Mouse (Mus musculus): Measurements from ENCODE around the gene Pcsk4. TPM values are rescaled to one million over a fixed set of nuclear protein-coding genes. Genes with fewer than 3 reads are reported as not detected.
A peak's percentile ranks its signal among the peaks of the same experiment; 100 is the strongest.
"Not testable (repeated sequence)": the region's sequence is repeated elsewhere in the genome, so short reads cannot be mapped to it uniquely, and the experiment has no call there.

Gene Pcsk4
- total RNA-seq, 2 experiments from 2014 or later, result 1.0 to 1.7 TPM

DNA sequence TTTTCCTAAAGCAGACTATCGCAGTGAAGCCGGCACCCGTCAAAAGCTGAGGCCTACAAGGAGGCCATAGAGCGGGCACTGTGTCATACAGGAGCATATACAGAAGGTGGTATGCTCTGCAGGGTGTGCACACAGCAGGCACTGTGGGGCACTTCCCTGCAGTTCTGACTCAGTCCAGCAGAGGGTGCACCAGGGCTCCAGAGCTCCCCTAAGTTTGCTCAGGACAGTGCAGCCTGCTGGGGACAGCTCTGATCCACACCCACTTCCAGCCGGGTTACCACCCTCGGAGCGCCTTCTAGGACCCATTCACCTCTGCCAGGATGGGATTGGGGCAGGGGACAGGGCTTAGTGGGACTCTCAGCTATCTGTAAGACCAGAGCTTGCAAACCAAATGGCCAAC lies 21.0 kb upstream of the Pcsk4 start:
- DNase-seq, result peak; percentile 88 to 95
- intact Hi-C loops (cut with DNase I), result loop anchor here (1.0 kb wide), 1 partner anchor 24 kb away; no protein-coding TSS in a partner anchor

DNA sequence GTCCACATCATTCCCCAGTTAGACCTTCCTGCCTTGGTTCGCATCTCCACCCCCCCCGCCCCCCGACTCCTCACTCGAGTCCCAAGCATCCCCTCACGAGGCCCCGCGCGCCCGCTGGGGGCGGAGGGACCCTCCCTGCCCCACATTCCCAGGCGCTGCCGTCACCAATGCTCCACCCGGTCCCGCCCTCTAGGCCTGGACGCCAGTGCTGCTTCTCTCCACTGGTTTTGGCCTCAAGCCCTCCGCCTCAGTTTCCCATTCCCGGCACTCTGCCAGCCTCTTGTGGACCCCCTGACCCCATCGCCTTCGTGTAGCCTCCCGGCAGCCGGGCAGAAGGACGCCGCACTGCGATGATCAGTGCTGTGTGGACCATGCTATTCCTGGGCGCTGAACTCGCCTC lies 19.7 kb upstream of the Pcsk4 start:
- intact Hi-C loops (cut with DNase I), result loop anchor here (1.0 kb wide), 1 partner anchor 54 kb away; the partner anchor contains the start of gene Apc2
- DNase-seq, result peak in 1 of 2 experiments; percentile 55

DNA sequence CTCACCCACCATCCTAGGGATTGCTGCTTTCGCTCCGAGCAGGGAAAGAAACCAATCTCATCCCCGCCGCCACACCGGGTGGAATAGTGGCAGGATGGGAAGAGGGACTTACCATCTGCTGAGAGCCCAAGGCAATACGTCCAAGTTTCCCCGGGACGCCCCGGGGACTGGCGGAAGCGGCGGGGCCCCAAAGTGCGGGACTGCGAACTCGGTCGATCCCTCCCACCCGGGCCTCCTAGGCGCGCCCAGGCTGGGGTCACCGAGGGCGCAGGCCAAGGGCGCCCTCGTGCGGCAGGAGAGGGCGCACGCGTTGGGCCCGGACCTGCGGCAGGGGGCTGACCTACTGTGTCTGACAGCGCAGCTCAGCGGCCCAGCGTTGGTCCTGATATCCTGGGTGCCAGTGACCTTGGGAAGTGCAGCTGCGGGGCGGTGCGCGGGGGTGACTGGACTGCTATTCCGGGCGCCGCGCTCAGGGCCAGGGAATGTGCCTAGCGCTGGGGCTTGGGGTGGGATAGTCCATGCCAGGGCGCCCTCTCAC lies 19.0 kb upstream of the Pcsk4 start, which contains the start of gene Adamtsl5:
Gene Adamtsl5 (minus strand): TSS at position 169 of the 538 bp plus-strand sequence.
- intact Hi-C loops (cut with DNase I), result loop anchor here (1.0 kb wide), 1 partner anchor 53 kb away; the partner anchor contains the start of gene Apc2
- DNase-seq, result peak; percentile 85 to 86

DNA sequence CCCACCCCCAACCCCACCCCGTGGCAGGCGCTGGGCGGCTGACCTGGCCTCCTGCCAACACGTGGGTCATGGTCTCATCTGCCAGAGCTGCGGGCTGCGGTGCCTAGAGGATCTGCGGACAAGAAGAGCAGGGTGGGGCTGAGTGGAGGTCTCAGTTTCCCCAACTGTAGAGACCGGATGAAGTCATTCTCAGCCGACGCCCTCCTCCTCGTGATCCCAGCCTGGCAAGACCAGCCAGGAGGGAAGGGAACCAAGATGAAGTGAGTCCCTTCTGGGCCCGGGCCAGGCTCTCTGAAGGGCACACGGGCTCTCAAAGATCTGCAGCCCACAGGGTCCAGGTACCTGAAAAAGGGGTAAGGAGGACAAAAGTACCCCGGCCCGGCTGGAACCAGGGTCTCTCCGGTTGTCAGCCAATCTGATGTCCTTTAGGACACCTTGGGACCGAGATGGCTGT lies 18.2 kb upstream of the Pcsk4 start:
- DNase-seq, result peak; percentile 47 to 50
- intact Hi-C loops (cut with DNase I), result no loop called here

DNA sequence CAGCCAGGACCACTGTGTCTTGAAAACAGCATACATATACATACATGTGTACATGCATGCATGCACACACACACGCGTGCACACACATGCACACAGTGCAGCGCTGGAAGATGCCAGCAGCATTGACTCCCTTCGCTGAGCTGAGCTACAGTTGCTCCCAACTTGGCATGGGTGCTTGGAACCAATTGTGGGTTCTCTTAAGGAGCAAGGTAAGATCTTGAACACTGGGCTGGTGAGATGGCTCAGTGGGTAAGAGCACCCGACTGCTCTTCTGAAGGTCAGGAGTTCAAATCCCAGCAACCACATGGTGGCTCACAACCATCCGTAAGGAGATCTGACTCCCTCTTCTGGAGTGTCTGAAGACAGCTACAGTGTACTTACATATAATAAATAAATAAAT lies 16.6 kb upstream of the Pcsk4 start:
- DNase-seq; intact Hi-C loops (cut with DNase I): not testable (repeated sequence)

DNA sequence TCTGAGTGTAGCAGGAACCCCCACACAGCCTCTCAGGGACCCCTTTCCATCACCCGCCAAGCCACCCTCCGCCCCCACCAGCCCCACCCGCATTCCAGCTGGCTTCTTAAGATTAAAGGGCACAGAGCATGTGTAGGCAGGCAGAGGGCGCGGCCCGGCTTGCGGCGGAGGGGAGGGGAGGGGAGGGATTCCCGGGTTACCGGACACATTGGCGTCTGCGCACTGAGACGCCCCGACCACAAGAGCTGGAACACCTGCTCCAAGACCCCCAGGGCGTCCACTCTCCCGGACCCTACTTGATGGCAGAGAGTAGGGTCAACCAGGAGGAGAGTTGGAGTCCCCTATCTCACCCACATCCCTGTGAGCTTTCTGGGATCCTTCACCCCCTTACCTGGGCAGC lies 15.8 kb upstream of the Pcsk4 start:
- intact Hi-C loops (cut with DNase I), result no loop called here

DNA sequence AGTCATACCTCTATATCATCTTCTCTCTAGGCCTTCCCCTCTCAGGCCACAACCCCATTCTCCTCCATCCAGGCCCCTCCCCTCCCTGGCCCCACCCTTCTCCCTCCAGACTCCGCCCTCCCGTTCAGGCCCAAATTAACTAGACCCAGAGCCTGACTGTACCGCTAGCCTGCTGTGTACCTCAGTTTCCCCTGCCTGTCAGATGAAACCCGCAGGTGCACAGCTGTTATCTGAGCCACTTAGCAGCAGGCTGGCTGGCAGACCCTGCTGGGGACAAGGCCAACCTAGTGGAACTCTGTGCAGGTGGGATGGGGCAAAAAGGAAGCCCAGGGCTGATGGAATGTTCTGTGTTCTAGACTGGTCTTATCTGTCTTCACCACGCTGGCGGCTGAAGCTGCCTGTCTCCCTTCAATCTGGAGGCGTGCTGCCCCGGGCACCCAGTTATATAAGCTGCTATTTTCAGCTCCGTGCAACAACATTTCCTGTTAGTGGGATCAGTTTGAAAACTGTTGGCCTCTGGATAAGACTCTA lies 14.9 kb upstream of the Pcsk4 start:
- DNase-seq, result no peak
- intact Hi-C loops (cut with DNase I), result loop anchor here (5.0 kb wide), 1 partner anchor 167 kb away; the partner anchor contains the start of gene Efna2

More for the DNA sequence above, 15.8 kb upstream of the Pcsk4 start:
- no peak for DNase-seq

DNA sequence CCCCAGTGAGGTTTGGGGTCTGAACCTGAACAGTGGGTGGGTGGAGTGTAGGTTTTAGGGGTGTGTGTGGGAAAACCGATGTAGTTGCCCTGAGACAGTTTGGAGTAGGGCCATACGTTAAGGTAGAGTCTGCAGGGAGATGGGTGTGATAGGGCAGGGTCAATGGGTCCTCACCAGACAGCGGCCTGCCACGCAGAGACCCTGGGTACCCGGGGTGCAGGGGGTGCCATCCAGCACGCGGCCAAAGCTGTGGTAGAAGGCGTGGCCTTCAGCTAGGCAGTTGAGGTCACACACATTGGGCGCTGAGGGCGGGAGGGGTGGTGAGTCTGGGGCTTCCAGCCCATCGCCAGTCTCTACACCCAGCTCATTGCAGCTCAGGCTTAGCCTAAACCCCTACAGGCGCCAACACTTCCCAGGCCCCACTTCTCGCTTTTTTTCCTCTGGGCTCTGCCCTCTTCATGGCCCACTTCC lies 14.2 kb upstream of the Pcsk4 start:
- intact Hi-C loops (cut with DNase I), result loop anchor here (5.0 kb wide), 1 partner anchor 166 kb away; the partner anchor contains the start of gene Efna2
- DNase-seq, result no peak

DNA sequence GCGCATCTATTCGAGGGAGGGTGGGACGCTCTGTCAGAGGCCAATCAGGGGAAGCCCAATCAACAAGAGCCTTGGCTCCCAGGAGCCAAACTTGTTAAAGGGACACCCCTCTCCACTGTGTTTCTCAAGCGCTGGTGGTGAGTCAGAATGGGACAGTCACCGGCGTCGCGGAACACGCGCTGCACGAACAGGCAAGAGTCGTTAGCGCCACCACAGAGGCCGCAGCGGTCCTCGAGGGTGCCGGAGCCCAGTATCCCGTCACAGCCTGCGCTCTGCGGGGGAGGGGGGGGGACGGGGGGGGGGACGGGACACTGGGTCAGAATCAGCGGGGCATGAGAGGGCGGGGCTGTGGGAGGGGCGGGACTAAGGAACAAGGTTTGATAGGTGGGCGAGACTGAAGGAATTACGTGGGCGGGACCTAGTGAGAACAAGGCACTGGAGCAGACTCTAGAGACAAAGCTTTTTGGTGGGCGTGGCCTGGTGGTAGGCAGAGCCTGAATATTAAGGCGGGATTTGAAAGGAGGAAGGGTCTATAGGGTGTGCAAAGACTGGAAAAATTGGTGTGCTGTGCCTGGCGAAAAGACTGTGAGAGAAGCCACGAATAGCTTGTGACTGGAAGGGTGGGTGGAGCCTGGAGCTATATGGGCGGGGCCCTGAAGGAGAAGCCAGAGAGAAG lies 13.6 kb upstream of the Pcsk4 start:
- intact Hi-C loops (cut with DNase I), result loop anchor here (5.0 kb wide), 1 partner anchor 166 kb away; the partner anchor contains the start of gene Efna2
- peak in 1 of 2 experiments; percentile 46 for DNase-seq

DNA sequence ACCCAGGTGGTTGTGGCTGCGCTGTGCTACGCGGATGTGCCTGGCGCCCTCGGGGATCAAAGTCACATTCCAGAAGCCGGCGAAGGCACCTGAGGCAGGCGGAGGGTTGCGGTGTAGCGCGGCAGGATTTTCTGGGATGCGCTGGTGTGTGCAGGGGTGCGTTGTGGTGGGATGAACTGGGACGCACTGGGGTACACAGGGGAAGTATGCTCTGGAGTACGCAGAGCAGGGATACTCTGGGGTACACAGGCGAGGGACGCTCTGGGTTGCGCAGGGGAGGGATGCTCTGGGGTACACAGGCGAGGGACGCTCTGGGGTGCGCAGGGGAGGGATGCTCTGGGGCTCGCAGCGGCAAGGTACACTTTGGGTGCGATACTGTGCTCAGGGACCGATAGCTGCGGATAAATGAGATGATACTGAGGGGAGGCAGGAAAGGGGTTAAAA lies 13.0 kb upstream of the Pcsk4 start:
- intact Hi-C loops (cut with DNase I), result loop anchor here (5.0 kb wide), 1 partner anchor 165 kb away; the partner anchor contains the start of gene Efna2
- no peak for DNase-seq

DNA sequence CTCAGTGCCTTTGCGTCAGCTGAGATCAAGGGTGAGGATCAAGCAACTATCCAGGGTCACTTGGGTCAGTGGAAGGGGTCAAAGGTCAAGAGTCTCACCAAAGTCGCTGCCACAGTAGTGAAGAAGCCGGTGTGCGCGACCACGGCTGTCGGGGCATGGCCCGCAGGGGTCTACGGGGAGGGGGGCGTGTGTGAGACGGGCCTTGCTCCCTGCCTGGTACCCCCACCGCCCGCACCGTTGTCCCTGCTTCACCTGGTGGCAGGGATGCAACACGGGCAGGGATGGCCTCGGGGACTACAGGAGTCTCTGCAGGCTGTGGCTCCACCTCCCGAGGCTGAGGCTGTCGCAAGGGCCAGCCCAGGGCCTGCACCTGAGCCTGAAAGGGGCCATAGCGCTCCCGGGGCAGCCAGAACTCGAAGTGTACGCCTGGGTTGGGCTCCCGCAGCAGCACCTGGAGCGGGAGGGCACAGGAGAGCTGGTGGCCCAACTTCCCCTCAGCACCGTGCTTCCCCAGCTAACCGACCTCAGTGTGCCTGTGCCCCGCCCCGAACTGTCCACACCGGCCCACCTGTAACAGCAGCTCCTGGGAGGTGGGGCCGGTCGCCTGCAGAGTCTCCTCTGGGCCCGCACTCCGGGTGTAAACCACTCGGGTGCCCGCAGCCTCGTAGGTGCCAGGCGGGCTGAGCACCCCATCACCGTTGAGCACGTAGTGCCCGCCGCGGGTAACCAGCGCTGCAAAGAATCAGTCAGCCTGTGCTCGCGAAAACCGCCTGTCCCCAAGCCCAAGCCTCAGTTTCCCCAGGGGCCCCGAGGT lies 12.4 kb upstream of the Pcsk4 start:
- intact Hi-C loops (cut with DNase I), result loop anchor here (5.0 kb wide), 1 partner anchor 164 kb away; the partner anchor contains the start of gene Efna2
- DNase-seq, result no peak

DNA sequence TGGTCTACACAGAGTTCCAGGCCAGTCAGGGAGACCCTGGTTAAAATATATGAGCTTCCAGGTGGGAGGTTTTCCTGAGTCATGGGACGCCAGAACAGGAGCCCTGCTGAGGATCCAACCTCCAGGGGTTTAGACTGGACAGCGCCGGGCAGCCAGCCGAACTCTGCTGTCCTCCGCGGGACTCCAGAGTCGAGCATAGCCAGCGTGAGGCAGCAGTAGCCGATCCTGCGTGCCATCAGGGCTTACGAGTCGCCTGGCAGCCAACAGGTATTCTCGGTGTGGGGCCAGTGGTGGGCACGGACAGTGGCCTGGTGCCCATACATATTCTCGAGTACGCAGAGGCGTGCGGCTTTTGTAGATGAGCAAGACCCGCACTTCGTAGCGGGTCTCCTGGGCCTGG lies 11.7 kb upstream of the Pcsk4 start:
- intact Hi-C loops (cut with DNase I), result loop anchor here (5.0 kb wide), 1 partner anchor 164 kb away; the partner anchor contains the start of gene Efna2
- DNase-seq, result no peak

DNA sequence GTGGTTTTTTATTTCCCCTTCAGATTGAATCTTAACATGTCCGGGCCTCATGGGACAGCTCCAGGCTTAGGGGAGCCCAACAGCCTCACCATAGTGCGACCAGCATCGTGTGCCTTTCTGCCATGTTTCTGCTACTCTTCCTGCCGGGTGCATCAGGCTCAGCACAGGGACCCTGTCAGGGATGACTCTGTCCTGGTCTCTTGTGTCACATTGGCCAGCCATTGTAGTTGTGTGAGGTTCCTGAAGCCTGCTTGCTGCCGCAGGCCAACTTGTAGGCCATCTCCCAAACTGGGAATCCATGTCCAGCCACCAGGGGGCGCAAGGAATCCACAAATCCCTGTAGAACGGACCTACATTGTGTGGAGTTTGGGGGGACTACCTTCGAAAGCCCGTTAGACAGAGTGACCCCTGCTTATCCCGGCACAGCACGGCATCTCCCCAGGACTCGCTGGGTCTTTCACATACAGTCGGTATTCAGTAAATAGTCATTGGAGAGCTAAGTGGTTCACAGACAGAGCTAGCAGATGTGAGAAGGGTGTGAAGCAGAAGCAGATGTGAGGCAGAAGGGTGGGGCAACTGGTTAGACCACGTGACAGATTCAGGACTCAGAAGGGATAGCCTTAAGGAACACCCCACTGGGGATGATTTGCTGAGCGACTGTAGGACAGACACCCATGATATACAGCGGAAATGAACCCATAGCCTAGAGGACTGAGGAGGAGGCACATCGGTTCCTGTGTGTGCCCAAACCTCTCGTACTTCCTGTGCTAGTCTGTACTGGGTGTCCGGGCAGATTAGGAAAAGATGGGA lies 10.8 kb upstream of the Pcsk4 start:
- intact Hi-C loops (cut with DNase I), result loop anchor here (1.0 to 5.0 kb wide), 2 partner anchors 34 to 163 kb away; partner anchors contain the start of gene Efna2
- DNase-seq, result peak; percentile 86 to 92

DNA sequence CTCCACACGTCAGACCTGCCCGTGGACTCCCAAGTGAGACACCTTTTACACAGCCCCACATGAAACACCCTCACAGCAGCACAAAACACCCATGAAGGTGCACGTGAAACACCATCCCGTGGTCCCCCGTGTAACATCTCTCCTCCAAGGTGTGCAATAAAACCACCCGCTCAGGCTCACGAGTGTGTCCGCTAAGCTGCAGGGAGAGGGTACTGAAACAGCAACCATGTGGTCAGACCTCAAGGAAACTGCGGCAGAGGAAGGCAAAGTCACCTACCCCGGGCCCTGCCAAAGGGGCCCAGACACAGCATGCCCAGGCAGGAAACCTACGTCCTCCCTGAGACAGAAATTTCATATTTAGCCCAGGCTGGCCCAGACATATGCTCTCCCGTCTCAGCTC lies 7.0 kb upstream of the Pcsk4 start:
- DNase-seq, result no peak
- intact Hi-C loops (cut with DNase I), result no loop called here

DNA sequence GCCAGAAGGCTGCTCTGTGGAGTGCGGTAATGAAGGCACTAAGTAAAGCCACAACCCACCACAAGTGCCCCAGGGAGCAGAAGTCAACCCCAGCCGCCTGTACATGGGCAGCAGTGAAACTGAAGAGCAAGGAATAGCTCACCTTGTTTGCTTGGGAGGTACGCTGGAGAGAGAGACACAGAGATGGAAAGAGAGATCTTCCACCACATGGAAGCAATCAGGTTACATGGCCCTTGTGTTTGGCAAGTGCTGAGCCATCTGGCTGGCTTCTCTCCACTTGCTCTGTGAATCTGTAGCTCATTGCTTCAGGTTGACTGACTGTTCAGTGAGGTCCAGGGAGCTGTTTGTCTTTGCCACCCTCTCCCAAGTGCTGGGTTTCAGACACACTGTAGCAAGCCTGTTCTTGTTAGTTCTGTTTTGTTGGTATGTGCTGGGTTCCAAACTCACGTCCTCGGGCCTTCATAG lies 3.3 kb upstream of the Pcsk4 start:
- intact Hi-C loops (cut with DNase I), result no loop called here
- DNase-seq, result no peak

DNA sequence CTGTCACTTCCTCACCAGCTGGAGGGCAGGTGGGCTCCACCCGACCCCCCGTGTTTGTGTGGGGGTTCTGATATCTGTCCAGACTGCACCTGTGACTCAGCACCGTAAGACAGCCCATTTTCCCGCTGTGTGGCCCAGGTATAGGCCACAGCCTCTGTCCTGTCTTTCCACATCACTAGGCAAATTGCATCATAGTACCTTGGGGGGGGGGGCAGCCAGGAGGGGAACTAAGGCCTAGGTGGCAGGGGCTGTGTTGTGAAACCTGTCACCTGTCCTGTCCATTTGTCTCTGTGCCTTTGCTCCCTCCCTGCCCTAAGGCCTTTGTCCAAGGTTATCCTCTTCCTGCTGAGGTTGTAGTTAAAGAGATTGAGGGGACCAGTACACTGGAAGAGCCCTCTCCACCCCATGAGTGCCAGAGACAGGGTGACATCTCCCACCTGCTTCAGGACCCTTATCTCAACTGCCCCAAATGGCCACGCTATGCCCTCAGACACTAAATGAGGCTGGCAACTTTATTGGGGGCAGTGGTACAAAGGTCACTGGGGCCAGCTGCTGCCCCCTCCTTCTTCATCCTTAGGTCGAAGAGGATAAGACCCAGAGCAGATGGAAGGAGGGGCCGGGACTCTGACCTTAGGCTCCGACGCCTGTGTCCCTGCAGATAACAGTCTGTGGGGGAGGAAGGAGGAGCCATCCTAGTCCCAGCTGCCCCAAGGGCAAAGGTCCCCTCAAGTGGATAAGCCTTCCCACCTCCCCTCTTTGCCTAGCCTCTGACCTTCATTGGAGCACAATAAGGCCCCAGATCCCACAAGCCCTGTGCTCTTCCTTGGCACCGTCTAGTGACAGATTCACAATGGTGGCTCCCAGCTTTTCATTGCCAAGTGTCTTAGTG lies 2.6 kb upstream of the Pcsk4 start:
- no peak for DNase-seq

DNA sequence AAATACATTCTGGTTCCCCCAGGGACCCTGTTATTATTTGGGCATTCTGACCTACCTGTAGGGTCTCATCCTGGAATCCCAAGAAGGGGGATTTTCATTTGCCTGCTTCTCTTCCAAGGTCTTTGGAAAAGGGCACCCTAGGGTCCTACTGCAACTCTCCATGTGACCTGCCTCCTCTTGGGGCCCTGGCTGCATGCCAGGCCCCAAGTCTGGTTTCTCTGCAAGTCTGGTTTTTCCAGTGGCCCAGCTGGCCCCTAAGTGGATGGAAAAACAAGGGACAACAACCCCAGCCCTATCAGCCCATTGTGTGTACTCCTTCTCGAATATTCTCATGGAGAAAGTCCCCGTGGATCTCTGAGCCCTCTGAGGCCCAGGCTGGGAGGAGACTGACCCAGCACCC lies 1.6 kb upstream of the Pcsk4 start:
- intact Hi-C loops (cut with DNase I), result no loop called here
- no peak for DNase-seq

More for the DNA sequence above, 2.6 kb upstream of the Pcsk4 start:
- intact Hi-C loops (cut with DNase I), result no loop called here

DNA sequence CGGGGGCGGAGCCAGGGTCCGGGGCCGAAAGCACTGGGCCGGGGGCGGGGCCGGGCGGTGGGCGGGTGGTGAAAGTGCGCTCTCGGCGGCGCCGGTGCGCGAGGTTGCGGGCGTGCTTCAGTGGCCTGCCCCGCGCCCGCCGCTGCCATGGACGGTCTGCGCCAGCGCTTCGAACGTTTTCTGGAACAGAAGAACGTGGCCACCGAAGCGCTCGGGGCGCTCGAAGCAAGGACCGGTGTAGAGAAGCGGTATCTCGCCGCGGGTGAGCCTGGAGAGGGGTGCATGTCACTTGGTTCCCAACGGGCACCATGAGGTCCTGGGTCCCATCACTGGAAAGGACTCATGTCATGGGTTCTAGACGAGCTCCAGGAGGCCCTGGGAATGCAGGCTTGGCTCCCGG lies 786 bp upstream of the Pcsk4 start:
- intact Hi-C loops (cut with DNase I), result no loop called here
- no peak for DNase-seq

Measured in heart, postnatal 14 days (tissue).